Mouse (Mus musculus): ENCODE measurements around the gene Lyst. TPM values are rescaled to one million over a fixed set of nuclear protein-coding genes. Genes with fewer than 3 reads are reported as not detected.

Gene Lyst
- polyA plus RNA-seq, 1 experiment from 2014 or later: 6.0 TPM

GRCm38 (mm10) chr13:13723293-13723692 lies 133.1 kb downstream of the Lyst start:
- 86% methylated on average over 3 of the region's 3 CpGs for WGBS
- Histone ChIP-seq H3K4me1 (replicated peaks; ENCODE audit: control insufficient read depth, insufficient read depth, low read length) (no peaks in the 10 kb centered on the region), H3K27ac (ENCODE audit: low read length) (no peak overlapping the region), H3K9me3 (ENCODE audit: control insufficient read depth, low read length) (no peaks in the 10 kb centered on the region), H3K4me3 (replicated peaks; ENCODE audit: low read length) (no peak overlapping the region), H3K9ac (replicated peaks; ENCODE audit: low read depth, low read length) (no peak overlapping the region), H3K27me3 (replicated peaks; ENCODE audit: control insufficient read depth, insufficient read depth, low read length) (no peaks in the 10 kb centered on the region), H3K4me2 (ENCODE audit: low read length) (no peak overlapping the region), H3K36me3 (ENCODE audit: control insufficient read depth, insufficient read depth) (0 out of 2 replicates have a peak, but pooled peaks cover 2% of the 10 kb centered on the region)
- no peak for ATAC-seq

DNA sequence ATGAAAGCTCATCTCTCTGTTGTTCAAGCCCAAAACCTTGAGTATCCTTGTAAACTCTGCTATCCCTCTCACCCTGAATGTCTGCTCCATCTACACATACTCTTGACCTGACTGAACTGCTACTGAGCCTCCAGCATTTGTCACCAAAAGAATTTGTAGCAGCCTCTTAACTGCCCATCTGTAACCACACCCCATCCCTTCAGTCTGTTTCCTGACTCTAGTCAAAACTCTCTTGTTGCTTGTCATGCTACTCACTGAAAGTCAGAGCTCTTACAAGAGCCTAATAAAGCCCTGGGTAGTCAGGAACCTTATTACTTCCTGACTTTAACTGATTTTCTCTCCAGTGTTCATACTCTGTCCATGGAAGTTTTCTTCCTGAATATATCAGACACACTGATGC lies 133.6 kb downstream of the Lyst start:
- no peaks in the 10 kb centered on the region for H3K27me3 ChIP-seq (replicated peaks; ENCODE audit: control insufficient read depth, insufficient read depth, low read length)

GRCm38 (mm10) chr13:13739232-13739631 lies 149.0 kb downstream of the Lyst start:
- Histone ChIP-seq H3K4me1 (replicated peaks; ENCODE audit: control insufficient read depth, insufficient read depth, low read length) (no peaks in the 10 kb centered on the region), H3K9me3 (ENCODE audit: control insufficient read depth, low read length) (no peaks in the 10 kb centered on the region), H3K27me3 (replicated peaks; ENCODE audit: control insufficient read depth, insufficient read depth, low read length) (no peaks in the 10 kb centered on the region), H3K4me2 (ENCODE audit: low read length) (no peak overlapping the region), H3K4me3 (replicated peaks; ENCODE audit: low read length) (no peak overlapping the region), H3K27ac (ENCODE audit: low read length) (no peak overlapping the region), H3K9ac (replicated peaks; ENCODE audit: low read depth, low read length) (no peak overlapping the region), H3K36me3 (ENCODE audit: control insufficient read depth, insufficient read depth) (peaks cover 7% of the 10 kb centered on the region)
- ATAC-seq: no peak
- WGBS: over 99% methylated on average over 4 of the region's 4 CpGs

More for the DNA sequence above, 133.6 kb downstream of the Lyst start:
- Histone ChIP-seq H3K4me2 (ENCODE audit: low read length) (no peak overlapping the region), H3K4me1 (replicated peaks; ENCODE audit: control insufficient read depth, insufficient read depth, low read length) (no peaks in the 10 kb centered on the region), H3K9ac (replicated peaks; ENCODE audit: low read depth, low read length) (no peak overlapping the region), H3K4me3 (replicated peaks; ENCODE audit: low read length) (no peak overlapping the region), H3K36me3 (ENCODE audit: control insufficient read depth, insufficient read depth) (0 out of 2 replicates have a peak, but pooled peaks cover 2% of the 10 kb centered on the region), H3K27ac (ENCODE audit: low read length) (no peak overlapping the region), H3K9me3 (ENCODE audit: control insufficient read depth, low read length) (no peaks in the 10 kb centered on the region)
- ATAC-seq: no peak

- Histone ChIP-seq H3K27me3 (replicated peaks; ENCODE audit: control insufficient read depth, insufficient read depth, low read length) (no peaks in the 10 kb centered on the region), H3K36me3 (ENCODE audit: control insufficient read depth, insufficient read depth) (peaks cover 8% of the 10 kb centered on the region), H3K9me3 (ENCODE audit: control insufficient read depth, low read length) (no peaks in the 10 kb centered on the region), H3K4me2 (ENCODE audit: low read length) (no peak overlapping the region), H3K9ac (replicated peaks; ENCODE audit: low read depth, low read length) (no peak overlapping the region), H3K27ac (ENCODE audit: low read length) (no peak overlapping the region), H3K4me3 (replicated peaks; ENCODE audit: low read length) (no peak overlapping the region), H3K4me1 (replicated peaks; ENCODE audit: control insufficient read depth, insufficient read depth, low read length) (no peaks in the 10 kb centered on the region)
- WGBS: 89% methylated on average over 3 of the region's 3 CpGs
- no peak for ATAC-seq
Observed at GRCm38 (mm10) chr13:13745911-13746310, 155.7 kb downstream of the Lyst start.

DNA sequence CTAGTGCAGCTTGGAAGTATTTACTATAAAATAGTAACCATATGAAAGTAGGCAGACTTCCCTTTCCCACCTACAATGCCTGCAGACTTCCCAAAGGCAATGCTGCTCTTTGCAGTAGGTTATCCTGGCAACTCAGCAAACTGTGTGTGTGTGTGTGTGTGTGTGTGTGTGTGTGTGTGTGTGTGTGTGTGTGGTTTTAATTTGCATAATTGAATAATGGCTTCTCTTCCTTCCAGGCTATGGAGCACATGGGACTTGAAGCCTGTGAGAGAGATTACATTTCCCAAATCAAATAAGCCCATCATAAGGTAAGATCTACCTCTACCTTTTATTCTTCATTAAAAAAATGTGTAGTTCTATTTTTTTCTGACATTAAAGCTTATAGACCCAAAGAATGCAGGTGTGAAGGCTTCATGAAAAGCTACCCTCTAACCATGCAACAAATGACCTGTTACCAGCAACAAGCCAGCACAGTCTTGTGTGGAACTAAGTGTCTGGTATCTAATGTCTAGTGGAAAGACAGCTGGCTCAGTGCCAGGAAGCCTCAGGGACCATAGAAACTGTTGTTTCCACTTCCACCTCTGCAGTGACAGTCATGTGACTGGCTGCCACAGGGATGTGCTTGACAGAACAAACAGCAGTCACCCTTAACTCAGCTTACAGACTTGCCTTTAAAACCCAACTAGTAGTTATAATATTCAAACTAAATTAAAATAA lies 185.7 kb downstream of the Lyst start:
- no peaks in the 10 kb centered on the region for H3K9me3 ChIP-seq (ENCODE audit: control insufficient read depth, low read length)
- ATAC-seq: peak; percentile 62
- H3K4me2 ChIP-seq (ENCODE audit: low read length): no peak overlapping the region
- no peak overlapping the region for H3K27ac ChIP-seq (ENCODE audit: low read length)
- H3K9ac ChIP-seq (replicated peaks; ENCODE audit: low read depth, low read length): no peak overlapping the region
- no peaks in the 10 kb centered on the region for H3K36me3 ChIP-seq (ENCODE audit: control insufficient read depth, insufficient read depth)
- H3K4me3 ChIP-seq (replicated peaks; ENCODE audit: low read length): no peak overlapping the region
- H3K27me3 ChIP-seq (replicated peaks; ENCODE audit: control insufficient read depth, insufficient read depth, low read length): no peaks in the 10 kb centered on the region
- no peaks in the 10 kb centered on the region for H3K4me1 ChIP-seq (replicated peaks; ENCODE audit: control insufficient read depth, insufficient read depth, low read length)

GRCm38 (mm10) chr13:13777052-13777451 lies 186.9 kb downstream of the Lyst start:
- 93% methylated on average over 11 of the region's 11 CpGs for WGBS
- H3K36me3 ChIP-seq (ENCODE audit: control insufficient read depth, insufficient read depth): no peaks in the 10 kb centered on the region
- H3K27me3 ChIP-seq (replicated peaks; ENCODE audit: control insufficient read depth, insufficient read depth, low read length): no peaks in the 10 kb centered on the region
- no peak overlapping the region for H3K27ac ChIP-seq (ENCODE audit: low read length)
- ATAC-seq: no peak
- H3K9me3 ChIP-seq (ENCODE audit: control insufficient read depth, low read length): no peaks in the 10 kb centered on the region
- H3K4me1 ChIP-seq (replicated peaks; ENCODE audit: control insufficient read depth, insufficient read depth, low read length): no peaks in the 10 kb centered on the region
- H3K9ac ChIP-seq (replicated peaks; ENCODE audit: low read depth, low read length): no peak overlapping the region
- H3K4me3 ChIP-seq (replicated peaks; ENCODE audit: low read length): no peak overlapping the region
- H3K4me2 ChIP-seq (ENCODE audit: low read length): no peak overlapping the region

- H3K9me3 ChIP-seq (ENCODE audit: control insufficient read depth, low read length): no peaks in the 10 kb centered on the region
- H3K4me3 ChIP-seq (replicated peaks; ENCODE audit: low read length): no peak overlapping the region
- ATAC-seq: no peak
- 75% methylated on average over 8 of the region's 8 CpGs for WGBS
- no peaks in the 10 kb centered on the region for H3K4me1 ChIP-seq (replicated peaks; ENCODE audit: control insufficient read depth, insufficient read depth, low read length)
- no peak overlapping the region for H3K27ac ChIP-seq (ENCODE audit: low read length)
- H3K9ac ChIP-seq (replicated peaks; ENCODE audit: low read depth, low read length): no peak overlapping the region
- H3K27me3 ChIP-seq (replicated peaks; ENCODE audit: control insufficient read depth, insufficient read depth, low read length): no peaks in the 10 kb centered on the region
- no peaks in the 10 kb centered on the region for H3K36me3 ChIP-seq (ENCODE audit: control insufficient read depth, insufficient read depth)
- no peak overlapping the region for H3K4me2 ChIP-seq (ENCODE audit: low read length)
Observed at GRCm38 (mm10) chr13:13777696-13778095, 187.5 kb downstream of the Lyst start.

DNA sequence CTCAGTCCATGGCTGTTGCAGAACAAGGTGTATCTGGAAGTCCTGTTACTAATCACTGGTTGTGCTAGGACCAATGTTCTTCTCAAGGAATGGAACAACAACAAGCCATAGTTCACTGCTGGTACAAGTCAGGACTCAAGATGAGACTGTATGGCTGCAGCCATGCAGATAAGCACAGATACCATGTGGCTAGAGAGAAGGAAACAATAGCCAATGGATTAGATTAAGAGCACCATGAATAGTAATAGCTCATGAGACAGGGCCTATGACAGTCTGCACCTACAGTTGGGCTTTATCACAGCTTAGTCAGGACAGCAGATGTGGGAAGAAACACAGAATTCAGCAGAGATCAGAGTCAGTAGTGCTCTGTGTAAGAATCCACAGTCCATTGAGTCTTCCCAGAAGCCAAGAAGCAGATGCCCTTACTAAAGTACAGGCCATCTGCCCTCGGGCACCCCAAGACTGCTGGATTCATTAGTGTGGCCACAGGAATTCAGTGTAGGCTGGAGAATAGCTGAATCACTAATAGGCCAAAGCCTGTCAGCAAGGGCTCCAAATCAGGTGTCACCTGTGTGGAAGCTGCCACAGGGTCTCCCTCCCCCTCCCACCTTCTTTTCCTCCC lies 188.8 kb downstream of the Lyst start:
- Histone ChIP-seq H3K4me1 (replicated peaks; ENCODE audit: control insufficient read depth, insufficient read depth, low read length) (peaks cover 3% of the 10 kb centered on the region), H3K36me3 (ENCODE audit: control insufficient read depth, insufficient read depth) (no peaks in the 10 kb centered on the region), H3K9me3 (ENCODE audit: control insufficient read depth, low read length) (no peaks in the 10 kb centered on the region), H3K4me3 (replicated peaks; ENCODE audit: low read length) (no peak overlapping the region), H3K27me3 (replicated peaks; ENCODE audit: control insufficient read depth, insufficient read depth, low read length) (no peaks in the 10 kb centered on the region), H3K9ac (replicated peaks; ENCODE audit: low read depth, low read length) (no peak overlapping the region), H3K27ac (ENCODE audit: low read length) (no peak overlapping the region), H3K4me2 (ENCODE audit: low read length) (no peak overlapping the region)
- 83% methylated on average over 1 of the region's 1 CpGs for WGBS
- no peak for ATAC-seq

GRCm38 (mm10) chr13:13780271-13780670 lies 190.1 kb downstream of the Lyst start:
- Histone ChIP-seq H3K27ac (ENCODE audit: low read length) (no peak overlapping the region), H3K9me3 (ENCODE audit: control insufficient read depth, low read length) (no peaks in the 10 kb centered on the region), H3K27me3 (replicated peaks; ENCODE audit: control insufficient read depth, insufficient read depth, low read length) (no peaks in the 10 kb centered on the region), H3K4me3 (replicated peaks; ENCODE audit: low read length) (no peak overlapping the region), H3K4me2 (ENCODE audit: low read length) (no peak overlapping the region), H3K36me3 (ENCODE audit: control insufficient read depth, insufficient read depth) (no peaks in the 10 kb centered on the region), H3K9ac (replicated peaks; ENCODE audit: low read depth, low read length) (no peak overlapping the region), H3K4me1 (replicated peaks; ENCODE audit: control insufficient read depth, insufficient read depth, low read length) (peaks cover 11% of the 10 kb centered on the region)
- no peak for ATAC-seq
- 72% methylated on average over 3 of the region's 3 CpGs for WGBS
